In the genomic region with DNA sequence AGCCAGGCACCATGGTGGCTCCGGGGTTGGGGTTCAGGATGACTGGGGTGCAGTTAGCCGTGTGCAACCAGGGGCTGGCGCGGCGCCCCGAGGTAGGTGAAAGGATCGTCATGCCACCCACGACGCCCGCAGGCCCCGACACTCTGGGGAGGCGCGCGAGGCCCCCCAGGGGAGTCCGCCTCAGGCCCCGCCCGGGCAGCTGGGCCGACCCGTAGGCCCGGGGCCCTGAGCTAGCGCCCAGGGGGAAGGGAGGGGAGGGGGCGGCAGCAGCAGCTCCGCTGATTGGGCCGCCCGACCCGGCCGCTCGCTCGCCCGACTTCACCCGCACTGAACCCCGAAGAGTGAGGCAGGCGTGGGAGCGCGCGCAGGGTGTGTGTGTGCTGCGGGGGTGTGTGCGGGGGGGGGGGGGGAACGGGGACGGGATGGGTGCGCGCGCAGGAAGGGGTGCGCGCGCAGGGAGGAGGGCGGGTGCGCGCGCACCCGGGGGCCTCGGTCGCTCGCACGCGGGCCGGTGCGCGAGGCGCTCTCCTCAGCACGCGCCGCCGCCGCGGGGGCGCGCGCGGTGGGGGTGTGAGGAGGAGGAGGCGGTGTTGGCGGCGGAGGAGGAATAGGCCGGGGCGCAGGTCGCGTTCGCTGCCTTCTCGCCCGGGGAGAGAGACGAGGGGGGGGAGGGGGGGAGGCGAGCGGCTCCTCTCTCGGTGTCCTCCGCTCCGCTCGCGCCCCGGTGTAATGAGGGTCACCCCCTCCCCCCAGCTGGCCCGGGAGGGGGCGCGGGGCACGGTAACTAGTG, we compare ENCODE assay signal across 8 mouse cellular contexts. TPM values are rescaled to one million over a fixed set of nuclear protein-coding genes. Genes with fewer than 3 reads are reported as not detected.
DNase-seq lines count a peak whose midpoint lies in the region; ATAC-seq lines count a peak whose summit lies in the region.

No protein-coding gene starts in this region.

- no peaks in the 10 kb centered on the region for H3K27me3 ChIP-seq in hindbrain, embryonic 15.5 days

- peak; percentile 70 for DNase-seq in WW6 (ENCODE audit: low read depth, low spot score)
- DNase-seq in cerebellum, postnatal 36 days = peak; percentile 78 to 87
- DNase-seq in frontal cortex, postnatal 36 days (ENCODE audit: low spot score in 2 of 2) = peak; percentile 68 to 74
- DNase-seq in left cerebral cortex, adult 11 months (ENCODE audit: low spot score) = peak; percentile 70
- DNase-seq in lung, postnatal 36 days = peak; percentile 87
- DNase-seq in right cerebral cortex, adult 18-20 months = peak; percentile 75
- DNase-seq in urinary bladder, adult 2 months (ENCODE audit: low spot score) = peak; percentile 71

- H3K4me1 ChIP-seq in hindbrain, embryonic 15.5 days (replicated peaks) = peaks cover 56% of the 10 kb centered on the region

- no peaks in the 10 kb centered on the region for H3K9me3 ChIP-seq in hindbrain, embryonic 15.5 days

- H3K36me3 ChIP-seq in hindbrain, embryonic 15.5 days = 0 out of 2 replicates have a peak, but pooled peaks cover 13% of the 10 kb centered on the region

- WGBS in hindbrain, embryonic 15.5 days = under 1% methylated on average over 53 of the region's 93 CpGs

- H3K4me2 ChIP-seq in hindbrain, embryonic 15.5 days = peak overlapping the region; percentile 90

- H3K9ac ChIP-seq in hindbrain, embryonic 15.5 days = peak overlapping the region; percentile 95

- H3K4me3 ChIP-seq in hindbrain, embryonic 15.5 days = peak overlapping the region; percentile 87

- ATAC-seq in hindbrain, embryonic 15.5 days (ENCODE audit: low FRiP score, low read depth) = peak; percentile 80

- peak overlapping the region; percentile 93 for H3K27ac ChIP-seq in hindbrain, embryonic 15.5 days (replicated peaks)

RNA-seq across cellular contexts. Expression of a gene that starts 1.8 kb away (rescaled TPM):
- 49.1 and 58.4 TPM in 2 replicates for polyA plus RNA-seq in hindbrain, embryonic 15.5 days (2015; fragmentation: Nextera tagmentation; extraction: Ambion mirVana)
- polyA plus RNA-seq in urinary bladder, adult 2 months (2012; rRNA removed) = 25.8 and 32.1 TPM in 2 replicates

RNA-seq across cellular contexts. Expression of a gene that starts 59.0 kb away (rescaled TPM):
- 1.5 and 1.6 TPM in 2 replicates for polyA plus RNA-seq in hindbrain, embryonic 15.5 days (2015; fragmentation: Nextera tagmentation; extraction: Ambion mirVana)
- polyA plus RNA-seq in urinary bladder, adult 2 months (2012; rRNA removed) = 0.15 and 0.66 TPM in 2 replicates

Comparison
In these comparisons a context has a peak if more than half of its experiments do, and no peak if none do; other contexts are left out.
1. Peak in every context shown above with its lines: DNase-seq, ATAC-seq, H3K4me3 ChIP-seq and H3K27ac ChIP-seq.